Mouse (Mus musculus): ENCODE measurements around the gene Lpar5. TPM values are rescaled to one million over a fixed set of nuclear protein-coding genes. Genes with fewer than 3 reads are reported as not detected.

Gene Lpar5
- polyA plus RNA-seq, 1 experiment from 2014 or later, result 6.4 TPM

DNA sequence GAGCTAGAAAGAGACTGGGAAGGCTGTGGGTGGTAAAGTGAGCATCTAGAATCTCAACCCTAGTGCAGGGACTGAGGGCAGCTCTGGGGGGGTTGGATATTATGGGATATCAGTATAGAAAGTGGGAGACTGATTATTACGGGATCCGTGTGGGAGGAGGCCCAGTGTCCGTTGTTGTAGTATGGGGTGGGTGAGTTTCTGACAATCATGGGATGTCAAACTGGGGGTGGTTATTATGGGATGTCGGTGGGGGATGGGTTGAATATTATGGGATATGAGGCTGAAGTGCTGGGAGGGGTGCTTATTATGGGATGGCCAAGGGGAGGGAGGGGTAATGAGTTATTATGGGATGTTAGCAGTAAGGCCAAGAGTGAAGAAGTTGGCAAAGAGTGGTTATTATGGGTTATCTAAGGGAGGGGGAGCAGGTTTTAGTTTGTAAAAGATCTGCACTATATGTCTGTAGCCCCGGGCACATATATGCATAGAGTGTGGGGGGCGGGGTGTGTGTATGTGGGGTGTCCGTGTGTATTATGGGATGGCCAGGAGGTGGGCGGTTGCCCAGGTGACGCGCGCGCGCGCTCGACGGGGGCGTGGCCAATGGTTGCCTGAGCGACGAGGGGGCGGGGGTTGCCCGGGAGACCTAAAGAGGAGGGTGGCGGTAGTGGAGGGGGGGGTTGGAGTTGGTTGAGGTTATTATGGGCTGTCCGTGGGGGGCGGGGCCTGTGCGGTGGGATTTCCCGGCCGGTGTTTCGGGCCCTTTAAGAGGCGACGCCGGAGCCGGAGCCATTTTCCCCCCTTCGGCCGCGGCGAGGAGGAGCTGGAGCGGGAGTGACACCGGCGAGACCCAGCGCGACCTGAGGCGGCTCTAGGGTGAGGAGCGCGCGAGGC lies 27.9 kb downstream of the Lpar5 start, which contains the start of gene Chd4:
TSS of gene Chd4 (plus strand) at position 591 of the 888 bp plus-strand sequence.
- Histone ChIP-seq H3K27ac (replicated peaks) (peak within 1 kb of the TSS; percentile 96), H3K4me1 (replicated peaks; ENCODE audit: control insufficient read depth, insufficient read depth) (peaks cover 21% of the 10 kb centered on the region; the same call in 1 of the 2 replicates), H3K4me3 (ENCODE audit: low read depth, low read length) (peak within 1 kb of the TSS; percentile 90), H3K27me3 (ENCODE audit: control insufficient read depth, insufficient read depth, low read length) (no peaks in the 10 kb centered on the region), H3K36me3 (ENCODE audit: control insufficient read depth, insufficient read depth, low read length) (0 out of 2 replicates have a peak, but pooled peaks cover 4% of the 10 kb centered on the region), H3K9me3 (ENCODE audit: control insufficient read depth, low read length) (no peaks in the 10 kb centered on the region), H3K4me2 (replicated peaks; ENCODE audit: low read depth) (peak within 1 kb of the TSS; percentile 89), H3K9ac (ENCODE audit: low read length) (peak within 1 kb of the TSS; percentile 88)
- DNase-seq (ENCODE audit: low spot score), result peak; percentile 97
- WGBS, result 3% methylated on average over 36 of the region's 45 CpGs
- peak; percentile 78 for ATAC-seq (ENCODE audit: low FRiP score, low TSS enrichment)
- TF ChIP-seq CTCF (IDR thresholded peaks at IDR 0.05; ENCODE audit: low read depth) (no peak), EP300 (optimal IDR thresholded peaks at IDR 0.05) (peak; percentile 58)

DNA sequence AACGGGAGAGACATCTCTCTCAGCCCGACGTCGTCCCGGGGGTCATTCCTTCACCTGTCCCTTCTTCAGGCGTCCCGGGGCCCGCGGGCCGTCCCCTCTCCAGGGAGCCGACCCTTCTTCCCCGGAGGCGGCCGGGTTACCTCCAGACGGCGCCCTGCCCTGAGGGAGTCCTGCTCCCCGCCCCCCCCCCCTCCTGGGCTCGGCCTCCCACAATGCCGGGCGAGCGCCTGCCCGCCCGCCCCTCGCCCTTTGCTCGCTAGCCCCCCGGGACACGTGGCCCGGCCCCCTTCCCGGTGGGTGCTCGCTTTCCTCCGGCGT lies 28.5 kb downstream of the Lpar5 start:
- peaks cover 4% of the 10 kb centered on the region for H3K36me3 ChIP-seq (ENCODE audit: control insufficient read depth, insufficient read depth, low read length)
- peak; percentile 22 for ATAC-seq (ENCODE audit: low FRiP score, low TSS enrichment)
- H3K4me3 ChIP-seq (ENCODE audit: low read depth, low read length), result peak overlapping the region; percentile 90
- H3K27ac ChIP-seq (replicated peaks), result peak overlapping the region; percentile 96
- no peaks in the 10 kb centered on the region for H3K9me3 ChIP-seq (ENCODE audit: control insufficient read depth, low read length)
- 0% methylated on average over 9 of the region's 32 CpGs for WGBS
- peak overlapping the region; percentile 88 for H3K9ac ChIP-seq (ENCODE audit: low read length)
- TF ChIP-seq EP300 (optimal IDR thresholded peaks at IDR 0.05), result no peak
- no peak for TF ChIP-seq CTCF (IDR thresholded peaks at IDR 0.05; ENCODE audit: low read depth)
- DNase-seq (ENCODE audit: low spot score), result no peak
- peak overlapping the region; percentile 89 for H3K4me2 ChIP-seq (replicated peaks; ENCODE audit: low read depth)
- H3K27me3 ChIP-seq (ENCODE audit: control insufficient read depth, insufficient read depth, low read length), result no peaks in the 10 kb centered on the region
- H3K4me1 ChIP-seq (replicated peaks; ENCODE audit: control insufficient read depth, insufficient read depth), result peaks cover 21% of the 10 kb centered on the region; the same call in 1 of the 2 replicates

DNA sequence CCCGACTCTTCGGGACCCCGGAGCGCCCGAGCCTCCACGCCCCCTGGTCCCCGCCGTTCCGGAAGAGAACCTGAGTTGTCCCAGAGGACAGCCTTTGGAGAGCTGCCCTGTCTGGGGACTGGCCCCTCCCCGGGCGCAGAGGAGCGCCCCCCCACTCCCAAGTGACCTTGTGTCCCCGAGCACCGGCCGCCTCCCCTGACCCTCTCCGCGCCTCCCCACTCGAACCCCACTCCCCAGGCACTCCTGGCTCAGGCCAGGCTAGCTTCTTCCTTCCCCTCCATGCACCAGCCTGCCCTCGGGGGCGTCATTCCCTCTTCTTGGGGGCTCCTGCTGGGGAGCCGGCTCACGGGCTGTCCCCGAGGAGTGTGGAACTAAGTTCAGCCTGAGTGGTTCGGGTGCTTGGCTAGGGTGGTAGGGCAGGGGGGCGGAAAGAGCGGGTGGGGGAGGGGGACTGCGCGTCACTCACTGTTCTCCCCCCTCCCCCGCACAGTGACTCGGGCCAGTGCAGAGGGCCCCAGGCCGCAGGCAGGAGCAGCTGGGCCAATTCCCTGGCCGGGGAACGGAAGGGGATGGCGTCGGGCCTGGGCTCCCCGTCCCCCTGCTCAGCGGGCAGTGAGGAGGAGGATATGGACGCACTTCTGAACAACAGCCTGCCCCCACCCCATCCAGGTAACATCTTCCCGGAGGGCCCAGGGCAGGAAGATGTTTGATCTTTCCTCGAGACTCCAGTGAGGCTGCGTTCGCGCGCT lies 29.1 kb downstream of the Lpar5 start:
- H3K27me3 ChIP-seq (ENCODE audit: control insufficient read depth, insufficient read depth, low read length), result no peaks in the 10 kb centered on the region
- peaks cover 21% of the 10 kb centered on the region; the same call in 1 of the 2 replicates for H3K4me1 ChIP-seq (replicated peaks; ENCODE audit: control insufficient read depth, insufficient read depth)
- TF ChIP-seq CTCF (IDR thresholded peaks at IDR 0.05; ENCODE audit: low read depth) (no peak), EP300 (optimal IDR thresholded peaks at IDR 0.05) (no peak)
- no peaks in the 10 kb centered on the region for H3K9me3 ChIP-seq (ENCODE audit: control insufficient read depth, low read length)
- peak; percentile 51 for ATAC-seq (ENCODE audit: low FRiP score, low TSS enrichment)
- under 1% methylated on average over 32 of the region's 44 CpGs for WGBS
- peak overlapping the region; percentile 89 for H3K4me2 ChIP-seq (replicated peaks; ENCODE audit: low read depth)
- H3K36me3 ChIP-seq (ENCODE audit: control insufficient read depth, insufficient read depth, low read length), result peaks cover 9% of the 10 kb centered on the region
- H3K27ac ChIP-seq (replicated peaks), result peak overlapping the region; percentile 96
- peak overlapping the region; percentile 90 for H3K4me3 ChIP-seq (ENCODE audit: low read depth, low read length)
- peak; percentile 64 for DNase-seq (ENCODE audit: low spot score)
- H3K9ac ChIP-seq (ENCODE audit: low read length), result peak overlapping the region; percentile 88

DNA sequence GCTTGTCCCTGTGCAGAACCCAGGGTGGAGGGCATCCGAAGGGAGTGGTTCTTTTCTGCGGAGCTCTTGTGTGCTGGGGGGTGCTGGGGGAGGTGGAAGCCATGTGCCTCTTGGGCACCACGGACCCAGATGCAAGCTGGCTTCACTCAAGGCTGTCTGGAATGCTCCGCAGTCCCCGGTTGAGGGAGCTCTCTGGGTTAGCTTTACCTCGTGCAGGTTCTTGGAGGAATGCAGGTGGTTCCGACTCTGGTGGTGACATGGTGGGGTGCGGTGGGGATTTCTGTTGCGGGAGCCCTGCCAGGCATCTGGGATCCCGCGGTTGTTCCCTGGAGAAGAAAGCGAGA lies 29.6 kb downstream of the Lpar5 start:
- peak overlapping the region; percentile 89 for H3K4me2 ChIP-seq (replicated peaks; ENCODE audit: low read depth)
- peaks cover 14% of the 10 kb centered on the region for H3K36me3 ChIP-seq (ENCODE audit: control insufficient read depth, insufficient read depth, low read length)
- H3K9me3 ChIP-seq (ENCODE audit: control insufficient read depth, low read length), result no peaks in the 10 kb centered on the region
- WGBS, result under 1% methylated on average over 12 of the region's 12 CpGs
- peaks cover 21% of the 10 kb centered on the region; the same call in 1 of the 2 replicates for H3K4me1 ChIP-seq (replicated peaks; ENCODE audit: control insufficient read depth, insufficient read depth)
- ATAC-seq (ENCODE audit: low FRiP score, low TSS enrichment), result no peak; the same call in 1 of the 2 replicates
- H3K27me3 ChIP-seq (ENCODE audit: control insufficient read depth, insufficient read depth, low read length), result no peaks in the 10 kb centered on the region
- peak; percentile 45 for DNase-seq (ENCODE audit: low spot score)
- H3K4me3 ChIP-seq (ENCODE audit: low read depth, low read length), result peak overlapping the region; percentile 90
- peak overlapping the region; percentile 88 for H3K9ac ChIP-seq (ENCODE audit: low read length)
- H3K27ac ChIP-seq (replicated peaks), result peak overlapping the region; percentile 96
- TF ChIP-seq EP300 (optimal IDR thresholded peaks at IDR 0.05), result no peak
- 0 out of 2 replicates have a peak, but pooled peaks have one; percentile 21 for TF ChIP-seq CTCF (IDR thresholded peaks at IDR 0.05; ENCODE audit: low read depth)

DNA sequence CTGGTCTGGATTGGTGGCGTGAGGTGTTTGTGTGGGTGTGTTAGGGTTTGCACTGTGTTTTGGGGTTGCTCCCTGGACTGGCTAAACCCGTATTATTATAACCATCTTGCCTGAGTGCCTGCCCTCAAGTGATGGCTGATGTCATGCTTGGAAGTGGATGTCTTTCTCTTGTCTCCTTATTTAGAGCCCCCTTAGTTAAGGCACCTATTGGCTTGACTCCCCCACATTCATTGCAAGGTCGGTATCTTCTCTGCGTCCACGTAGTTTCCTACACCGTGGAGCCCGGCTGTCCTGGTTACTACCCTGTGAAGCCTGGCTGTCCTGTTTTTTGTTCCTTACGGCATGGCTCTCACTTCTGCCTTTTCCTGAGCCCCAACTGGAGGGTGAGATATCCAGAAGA lies 30.2 kb downstream of the Lpar5 start:
- H3K27ac ChIP-seq (replicated peaks), result 0 out of 2 replicates have a peak overlapping the region, but pooled peaks have one; percentile 24
- TF ChIP-seq EP300 (optimal IDR thresholded peaks at IDR 0.05) (no peak), CTCF (IDR thresholded peaks at IDR 0.05; ENCODE audit: low read depth) (no peak)
- peak overlapping the region; percentile 89 for H3K4me2 ChIP-seq (replicated peaks; ENCODE audit: low read depth)
- peaks cover 21% of the 10 kb centered on the region for H3K36me3 ChIP-seq (ENCODE audit: control insufficient read depth, insufficient read depth, low read length)
- 29% methylated on average over 8 of the region's 8 CpGs for WGBS
- H3K4me1 ChIP-seq (replicated peaks; ENCODE audit: control insufficient read depth, insufficient read depth), result peaks cover 21% of the 10 kb centered on the region; the same call in 1 of the 2 replicates
- H3K9ac ChIP-seq (ENCODE audit: low read length), result peak overlapping the region; percentile 88
- H3K9me3 ChIP-seq (ENCODE audit: control insufficient read depth, low read length), result no peaks in the 10 kb centered on the region
- DNase-seq (ENCODE audit: low spot score), result no peak
- H3K27me3 ChIP-seq (ENCODE audit: control insufficient read depth, insufficient read depth, low read length), result no peaks in the 10 kb centered on the region
- no peak for ATAC-seq (ENCODE audit: low FRiP score, low TSS enrichment)
- peak overlapping the region; percentile 90 for H3K4me3 ChIP-seq (ENCODE audit: low read depth, low read length)

Measured in stomach, postnatal 0 days (tissue).